Mouse (Mus musculus) hematopoietic stem cell, adult 5-6 weeks (primary cell): ENCODE measurements around the gene Tusc2. TPM values are rescaled to one million over a fixed set of nuclear protein-coding genes. Genes with fewer than 3 reads are reported as not detected.

Source experiments
- ATAC-seq, 2 experiments: fragments of 125-278 bp in 1 of 2; replicated peaks in 1 of 2; 2 replicates each; pipeline ENCODE4 v1.8.0; 2016 to 2017; ENCODE audit warnings: inconsistent platforms in 2 of 2, mild to moderate bottlenecking in 2 of 2, moderate number of reproducible peaks in 2 of 2, low read depth in 1 of 2, moderate TSS enrichment in 1 of 2; ENCODE audit not compliant: low FRiP score in 2 of 2, poor library complexity in 2 of 2, severe bottlenecking in 2 of 2, insufficient read depth in 1 of 2, low TSS enrichment in 1 of 2
- total RNA-seq: library from RNA; stranded (forward); fragments of 172-1452, 232-1000 nt; gene quantifications from 2 replicates; pipeline ENCODE4 v1.2.3, GENCODE M21; 2017

The Tusc2 gene
- total RNA-seq, 1 experiment from 2014 or later: 23.7 TPM

GRCm38 (mm10) chr9:107612945-107613569 is 50.0 kb downstream of the Tusc2 start:
- ATAC-seq: no peak

- no peak for ATAC-seq
Observed at GRCm38 (mm10) chr9:107615035-107615434, 52.0 kb downstream of the Tusc2 start.

Other genes with a start within 250 kb of the Tusc2 start
- 11.5 and 37.2 TPM in 2 replicates for gene Hemk1, start 224.9 kb upstream of the Tusc2 start, total RNA-seq
- 0.25 and 0.50 TPM in 2 replicates for gene 6430571L13Rik, start 222.7 kb upstream of the Tusc2 start, total RNA-seq
- gene Cacna2d2, start 163.6 kb upstream of the Tusc2 start, total RNA-seq: 0.19 and 1.8 TPM in 2 replicates
- gene Tmem115, start 29.3 kb upstream of the Tusc2 start, total RNA-seq: 12.6 and 16.2 TPM in 2 replicates
- 15.3 and 19.7 TPM in 2 replicates for gene Cyb561d2, start 21.1 kb upstream of the Tusc2 start, total RNA-seq
- gene Nprl2, start 21.0 kb upstream of the Tusc2 start, total RNA-seq: 5.9 and 27.5 TPM in 2 replicates
- gene Zmynd10, start 16.0 kb upstream of the Tusc2 start, total RNA-seq: not detected in 2 replicates
- 36.3 and 47.8 TPM in 2 replicates for gene Rassf1, start 11.7 kb upstream of the Tusc2 start, total RNA-seq
- gene Hyal2, start 4.7 kb downstream of the Tusc2 start, total RNA-seq: 4.0 and 4.2 TPM in 2 replicates
- gene Hyal1, start 13.7 kb downstream of the Tusc2 start, total RNA-seq: 4.1 and 5.2 TPM in 2 replicates
- gene Naa80, start 15.6 kb downstream of the Tusc2 start, total RNA-seq: 12.2 and 12.7 TPM in 2 replicates
- gene Hyal3, start 17.6 kb downstream of the Tusc2 start, total RNA-seq: 0.35 and 3.9 TPM in 2 replicates
- 49.8 and 62.7 TPM in 2 replicates for gene Ifrd2, start 24.4 kb downstream of the Tusc2 start, total RNA-seq
- not detected in 2 replicates for gene Sema3b, start 46.0 kb downstream of the Tusc2 start, total RNA-seq
- 345 and 415 TPM in 2 replicates for gene Gnai2, start 72.1 kb downstream of the Tusc2 start, total RNA-seq
- not detected in 2 replicates for gene Slc38a3, start 106.3 kb downstream of the Tusc2 start, total RNA-seq
- gene Gnat1, start 116.5 kb downstream of the Tusc2 start, total RNA-seq: not detected in 2 replicates
- 0.89 and 1.2 TPM in 2 replicates for gene Sema3f, start 147.2 kb downstream of the Tusc2 start, total RNA-seq
- 309 and 331 TPM in 2 replicates for gene Rbm5, start 207.7 kb downstream of the Tusc2 start, total RNA-seq